In the genomic region with DNA sequence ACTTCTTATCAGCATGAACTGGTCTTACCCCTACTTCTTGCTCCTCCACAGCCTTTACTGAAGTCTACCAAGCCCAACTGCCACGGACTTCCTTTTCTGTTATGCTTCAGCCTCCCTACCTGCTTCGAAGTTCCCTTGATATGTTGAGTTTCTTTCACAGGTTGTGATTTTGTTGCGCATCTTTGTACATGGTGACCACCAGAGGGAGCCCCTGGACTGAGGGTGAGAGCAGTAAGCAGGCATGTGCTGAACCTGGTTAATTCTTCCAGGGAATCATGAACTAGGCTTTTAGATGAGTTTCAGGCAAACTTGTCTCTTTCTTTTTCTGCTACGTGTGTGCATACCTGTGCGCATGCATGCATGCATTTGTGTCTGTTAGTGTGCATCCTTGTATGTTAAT, we compare ENCODE assay signal across 9 mouse cellular contexts.
DNase-seq lines count a peak whose midpoint lies in the region; ATAC-seq and TF ChIP-seq lines count a peak whose summit lies in the region.
"Had no signal": no experiment of that assay in that cellular context is flagged by ENCODE, and none has a peak within 500 bp of the region (broad histone marks: within the 10 kb centered on the region; RNA-seq: fewer than 3 reads in every experiment).

No protein-coding gene starts in this region.

- H3K27ac ChIP-seq in lung, embryonic 14.5 days (ENCODE audit: low read depth), result no peak overlapping the region
- H3K27ac ChIP-seq: limb, embryonic 12.5 days had no signal

- H3K4me1 ChIP-seq in G1E (ENCODE audit: insufficient read depth, low read depth, low read length), result no peaks in the 10 kb centered on the region
- H3K4me1 ChIP-seq in lung, embryonic 14.5 days (ENCODE audit: insufficient read depth), result no peaks in the 10 kb centered on the region

- no peak overlapping the region for H3K4me3 ChIP-seq in G1E (ENCODE audit: low read depth, low read length)
- no peak overlapping the region for H3K4me3 ChIP-seq in lung, embryonic 14.5 days (ENCODE audit: low read depth, low read length)
- H3K4me3 ChIP-seq: limb, embryonic 12.5 days had no signal

- ATAC-seq in G1E (ENCODE audit: extremely low read depth, insufficient number of reproducible peaks, low FRiP score, poor library complexity, severe bottlenecking), result no peak
- peak; percentile 52; the same call in 1 of the 2 replicates for ATAC-seq in lung, embryonic 14.5 days (ENCODE audit: insufficient read depth)
- no peak for ATAC-seq in erythroid progenitor cell, adult 5-6 weeks (replicated peaks; ENCODE audit: low FRiP score, poor library complexity, severe bottlenecking)

- 0 out of 2 replicates have a peak, but pooled peaks have one; percentile 12 for TF ChIP-seq CTCF in G1E (IDR thresholded peaks at IDR 0.05; ENCODE audit: low read depth, low read length)
- TF ChIP-seq CTCF in lung, embryonic 14.5 days (IDR thresholded peaks at IDR 0.05; ENCODE audit: low read depth), result peak; percentile 94

- no peaks in the 10 kb centered on the region for H3K36me3 ChIP-seq in G1E (replicated peaks)
- no peaks in the 10 kb centered on the region for H3K36me3 ChIP-seq in lung, embryonic 14.5 days (ENCODE audit: insufficient read depth)
- H3K36me3 ChIP-seq: limb, embryonic 12.5 days had no signal

- H3K9me3 ChIP-seq in G1E (replicated peaks), result no peaks in the 10 kb centered on the region
- H3K9me3 ChIP-seq in lung, embryonic 14.5 days (ENCODE audit: low read depth, low read length), result no peaks in the 10 kb centered on the region
- H3K9me3 ChIP-seq: limb, embryonic 12.5 days had no signal

- no peak overlapping the region for H3K4me2 ChIP-seq in lung, embryonic 14.5 days
- H3K4me2 ChIP-seq: limb, embryonic 12.5 days had no signal

- intact Hi-C loops in heart, postnatal 10 days (cut with DNase I), result loop anchor here (2.0 to 10.0 kb wide), 4 partner anchors 408 to 1071 kb away; no protein-coding TSS in a partner anchor

- DNase-seq in G1E (ENCODE audit: low spot score), result no peak
- peak; percentile 83 for DNase-seq in adrenal gland, postnatal 10 days
- peak; percentile 70 for DNase-seq in embryo, embryonic 9.5 days (ENCODE audit: extremely low spot score)
- DNase-seq in heart, postnatal 10 days, result peak; percentile 60 to 81
- DNase-seq in kidney, postnatal 4 days, result peak; percentile 86 to 88
- peak; percentile 86 for DNase-seq in lung, embryonic 14.5 days
- DNase-seq in right cerebral cortex, adult 18-20 months, result peak; percentile 70

- WGBS in lung, embryonic 14.5 days, result 36% methylated on average over 5 of the region's 5 CpGs

- H3K27me3 ChIP-seq in G1E (ENCODE audit: insufficient read depth, low read length), result no peaks in the 10 kb centered on the region
- no peaks in the 10 kb centered on the region for H3K27me3 ChIP-seq in lung, embryonic 14.5 days (ENCODE audit: insufficient read depth, low read length)
- H3K27me3 ChIP-seq: limb, embryonic 12.5 days had no signal

- H3K9ac ChIP-seq in lung, embryonic 14.5 days, result no peak overlapping the region
- H3K9ac ChIP-seq: limb, embryonic 12.5 days had no signal
